Comparison of ENCODE assay signal across 23 mouse cellular contexts in genomic region chr10:89441961-89442360, GRCm38 (mm10). TPM values are rescaled to one million over a fixed set of nuclear protein-coding genes. Genes with fewer than 3 reads are reported as not detected.
DNase-seq lines count a peak whose midpoint lies in the region; ATAC-seq and TF ChIP-seq lines count a peak whose summit lies in the region.
"Had no signal": no experiment of that assay in that cellular context is flagged by ENCODE, and none has a peak within 500 bp of the region (broad histone marks: within the 10 kb centered on the region; RNA-seq: fewer than 3 reads in every experiment).

No protein-coding gene starts in this region.

- peaks cover 6% of the 10 kb centered on the region; the same call in 1 of the 2 replicates for H3K4me1 ChIP-seq in embryonic facial prominence, embryonic 14.5 days (ENCODE audit: control insufficient read depth, insufficient read depth, low read length)
- H3K4me1 ChIP-seq in embryonic facial prominence, embryonic 10.5 days = peaks cover 19% of the 10 kb centered on the region
- H3K4me1 ChIP-seq in hindbrain, postnatal 0 days (ENCODE audit: insufficient read depth, low read length) = peaks cover 2% of the 10 kb centered on the region; the same call in 1 of the 2 replicates
- H3K4me1 ChIP-seq in hindbrain, embryonic 16.5 days (ENCODE audit: control insufficient read depth, insufficient read depth, low read depth, low read length) = peaks cover 6% of the 10 kb centered on the region
- peaks cover 19% of the 10 kb centered on the region for H3K4me1 ChIP-seq in liver, embryonic 16.5 days (ENCODE audit: control insufficient read depth, low read depth, low read length)
- peaks cover 13% of the 10 kb centered on the region for H3K4me1 ChIP-seq in intestine, embryonic 16.5 days (ENCODE audit: control insufficient read depth, insufficient read depth, low read length)

- H3K4me2 ChIP-seq in embryonic facial prominence, embryonic 14.5 days (ENCODE audit: low read depth, low read length) = peak overlapping the region; percentile 89; the same call in 1 of the 2 replicates
- H3K4me2 ChIP-seq in hindbrain, postnatal 0 days (ENCODE audit: low read depth, low read length) = 0 out of 2 replicates have a peak overlapping the region, but pooled peaks have one; percentile 99
- H3K4me2 ChIP-seq in hindbrain, embryonic 16.5 days (ENCODE audit: low read length) = no peak overlapping the region
- peak overlapping the region; percentile 89 for H3K4me2 ChIP-seq in liver, embryonic 16.5 days (ENCODE audit: low read depth, low read length)
- H3K4me2 ChIP-seq in intestine, embryonic 16.5 days (ENCODE audit: low read depth, low read length) = no peak overlapping the region

- H3K27ac ChIP-seq in embryonic facial prominence, embryonic 14.5 days (replicated peaks; ENCODE audit: low read depth, low read length) = no peak overlapping the region
- no peak overlapping the region for H3K27ac ChIP-seq in embryonic facial prominence, embryonic 10.5 days (replicated peaks)
- H3K27ac ChIP-seq in hindbrain, postnatal 0 days = no peak overlapping the region
- no peak overlapping the region for H3K27ac ChIP-seq in hindbrain, embryonic 16.5 days (ENCODE audit: low read depth, low read length)
- H3K27ac ChIP-seq in liver, embryonic 16.5 days (ENCODE audit: low read length) = no peak overlapping the region
- no peak overlapping the region for H3K27ac ChIP-seq in intestine, embryonic 16.5 days (ENCODE audit: low read length)
- H3K27ac ChIP-seq: embryonic facial prominence, embryonic 13.5 days; forebrain, embryonic 10.5 days; hindbrain, embryonic 12.5 days; intestine, embryonic 15.5 days; midbrain, embryonic 13.5 days had no signal

- ATAC-seq in embryonic facial prominence, embryonic 14.5 days (ENCODE audit: low read depth) = no peak
- no peak for ATAC-seq in hindbrain, postnatal 0 days
- ATAC-seq in hindbrain, embryonic 16.5 days = no peak
- ATAC-seq in liver, embryonic 16.5 days (ENCODE audit: low read depth) = no peak
- ATAC-seq in intestine, embryonic 16.5 days = no peak
- ATAC-seq: forebrain, postnatal 0 days; intestine, embryonic 15.5 days; midbrain, embryonic 13.5 days had no signal

- DNase-seq in embryonic facial prominence, embryonic 14.5 days (ENCODE audit: low spot score) = no peak
- DNase-seq in embryonic facial prominence, embryonic 10.5 days (ENCODE audit: low spot score) = no peak
- DNase-seq in hindbrain, postnatal 0 days (ENCODE audit: low spot score) = no peak
- peak; percentile 16 for DNase-seq in CD4-positive helper T cell, adult 2 months (ENCODE audit: low read depth, low spot score)
- DNase-seq in ovary, postnatal 10 days (ENCODE audit: low spot score) = no peak
- DNase-seq: adrenal gland, adult 8-10 months; cerebellum, adult 9-11 months; forebrain, postnatal 0 days; lung, adult 2 months; lung, postnatal 4 days; right cerebral cortex, postnatal 14 days; spleen, adult 18-20 months; thymus, postnatal 4 days had no signal

- H3K9ac ChIP-seq in embryonic facial prominence, embryonic 14.5 days (ENCODE audit: low read depth, low read length) = no peak overlapping the region
- H3K9ac ChIP-seq in hindbrain, postnatal 0 days (replicated peaks; ENCODE audit: low read length) = no peak overlapping the region
- H3K9ac ChIP-seq in hindbrain, embryonic 16.5 days (ENCODE audit: low read depth, low read length) = no peak overlapping the region
- no peak overlapping the region for H3K9ac ChIP-seq in liver, embryonic 16.5 days (ENCODE audit: low read depth, low read length)
- H3K9ac ChIP-seq in intestine, embryonic 16.5 days (ENCODE audit: low read depth, low read length) = no peak overlapping the region
- H3K9ac ChIP-seq: forebrain, postnatal 0 days; hindbrain, embryonic 12.5 days; intestine, embryonic 15.5 days had no signal

- H3K4me3 ChIP-seq in embryonic facial prominence, embryonic 14.5 days (ENCODE audit: low read depth, low read length) = no peak overlapping the region
- H3K4me3 ChIP-seq in embryonic facial prominence, embryonic 10.5 days = no peak overlapping the region
- H3K4me3 ChIP-seq in hindbrain, postnatal 0 days (ENCODE audit: low read length) = no peak overlapping the region
- H3K4me3 ChIP-seq in hindbrain, embryonic 16.5 days (ENCODE audit: low read length) = no peak overlapping the region
- H3K4me3 ChIP-seq in liver, embryonic 16.5 days (ENCODE audit: low read depth, low read length) = peak overlapping the region; percentile 89; the same call in 1 of the 2 replicates
- no peak overlapping the region for H3K4me3 ChIP-seq in intestine, embryonic 16.5 days (ENCODE audit: low read length)

- WGBS in embryonic facial prominence, embryonic 14.5 days = 97% methylated on average over 3 of the region's 3 CpGs
- WGBS in embryonic facial prominence, embryonic 10.5 days = 95% methylated on average over 3 of the region's 3 CpGs
- WGBS in hindbrain, postnatal 0 days = 98% methylated on average over 3 of the region's 3 CpGs
- WGBS in hindbrain, embryonic 16.5 days = 94% methylated on average over 3 of the region's 3 CpGs
- WGBS in liver, embryonic 16.5 days (ENCODE audit: insufficient replicate concordance) = 84% methylated on average over 3 of the region's 3 CpGs
- WGBS in intestine, embryonic 16.5 days = 90% methylated on average over 3 of the region's 3 CpGs

- H3K9me3 ChIP-seq in embryonic facial prominence, embryonic 14.5 days (ENCODE audit: control insufficient read depth, low read length) = no peaks in the 10 kb centered on the region
- H3K9me3 ChIP-seq in embryonic facial prominence, embryonic 10.5 days = no peaks in the 10 kb centered on the region
- H3K9me3 ChIP-seq in hindbrain, postnatal 0 days (ENCODE audit: low read length) = no peaks in the 10 kb centered on the region
- no peaks in the 10 kb centered on the region for H3K9me3 ChIP-seq in hindbrain, embryonic 16.5 days (ENCODE audit: control insufficient read depth, low read length)
- H3K9me3 ChIP-seq in liver, embryonic 16.5 days (replicated peaks; ENCODE audit: control insufficient read depth, low read length) = no peaks in the 10 kb centered on the region
- no peaks in the 10 kb centered on the region for H3K9me3 ChIP-seq in intestine, embryonic 16.5 days (ENCODE audit: control insufficient read depth, low read length)
- H3K9me3 ChIP-seq: embryonic facial prominence, embryonic 13.5 days; heart, embryonic 12.5 days; hindbrain, embryonic 12.5 days; intestine, embryonic 15.5 days; midbrain, embryonic 13.5 days had no signal

- no peak for TF ChIP-seq CTCF in hindbrain, postnatal 0 days (IDR thresholded peaks at IDR 0.05; ENCODE audit: low read depth)

- no peaks in the 10 kb centered on the region for H3K27me3 ChIP-seq in embryonic facial prominence, embryonic 14.5 days (replicated peaks; ENCODE audit: control insufficient read depth, insufficient read depth, low read length)
- H3K27me3 ChIP-seq in embryonic facial prominence, embryonic 10.5 days (replicated peaks; ENCODE audit: low read depth, poor library complexity, severe bottlenecking) = peaks cover 34% of the 10 kb centered on the region
- H3K27me3 ChIP-seq in hindbrain, postnatal 0 days (ENCODE audit: insufficient read depth, low read length) = no peaks in the 10 kb centered on the region
- H3K27me3 ChIP-seq in hindbrain, embryonic 16.5 days (replicated peaks; ENCODE audit: control insufficient read depth, insufficient read depth, low read length) = peaks cover 6% of the 10 kb centered on the region; the same call in 1 of the 2 replicates
- no peaks in the 10 kb centered on the region for H3K27me3 ChIP-seq in liver, embryonic 16.5 days (ENCODE audit: control insufficient read depth, insufficient read depth, low read depth, low read length)
- H3K27me3 ChIP-seq in intestine, embryonic 16.5 days (replicated peaks; ENCODE audit: control insufficient read depth, insufficient read depth, low read length) = no peaks in the 10 kb centered on the region
- H3K27me3 ChIP-seq: embryonic facial prominence, embryonic 13.5 days; heart, embryonic 12.5 days; intestine, embryonic 15.5 days; Patski had no signal

- H3K36me3 ChIP-seq in embryonic facial prominence, embryonic 14.5 days (ENCODE audit: control insufficient read depth, insufficient read depth, low read length) = 0 out of 2 replicates have a peak, but pooled peaks cover 8% of the 10 kb centered on the region
- peaks cover 19% of the 10 kb centered on the region for H3K36me3 ChIP-seq in embryonic facial prominence, embryonic 10.5 days (replicated peaks)
- no peaks in the 10 kb centered on the region for H3K36me3 ChIP-seq in hindbrain, postnatal 0 days (ENCODE audit: insufficient read depth, low read length)
- H3K36me3 ChIP-seq in hindbrain, embryonic 16.5 days (ENCODE audit: control insufficient read depth, insufficient read depth, low read length) = no peaks in the 10 kb centered on the region
- H3K36me3 ChIP-seq in liver, embryonic 16.5 days (ENCODE audit: control insufficient read depth, insufficient read depth) = peaks cover 6% of the 10 kb centered on the region; the same call in 1 of the 2 replicates
- 0 out of 2 replicates have a peak, but pooled peaks cover 3% of the 10 kb centered on the region for H3K36me3 ChIP-seq in intestine, embryonic 16.5 days (ENCODE audit: control insufficient read depth, insufficient read depth, low read length)
- H3K36me3 ChIP-seq: hindbrain, embryonic 12.5 days; intestine, embryonic 15.5 days; midbrain, embryonic 13.5 days had no signal

RNA-seq across cellular contexts. Expression of gene Gas2l3, which starts 1.8 kb away (rescaled TPM):
- 11.1 and 14.4 TPM in 2 replicates for polyA plus RNA-seq in embryonic facial prominence, embryonic 14.5 days (2014; fragmentation: Nextera tagmentation; extraction: Ambion mirVana)
- 14.2 and 16.8 TPM in 2 replicates for polyA plus RNA-seq in embryonic facial prominence, embryonic 10.5 days (2016; fragmentation: Nextera tagmentation; extraction: Ambion mirVana)
- total RNA-seq in hindbrain, postnatal 0 days (2014; rRNA removed) = 11.7 and 17.8 TPM in 2 replicates
- polyA plus RNA-seq in hindbrain, postnatal 0 days (2015; fragmentation: Nextera tagmentation; extraction: Ambion mirVana) = 5.5 and 6.6 TPM in 2 replicates
- polyA plus RNA-seq in hindbrain, embryonic 16.5 days (2015; fragmentation: Nextera tagmentation; extraction: Ambion mirVana) = 5.4 and 6.2 TPM in 2 replicates
- 4.4 and 5.1 TPM in 2 replicates for polyA plus RNA-seq in liver, embryonic 16.5 days (2015; fragmentation: Nextera tagmentation; extraction: Ambion mirVana)
- 13.1 and 13.6 TPM in 2 replicates for polyA plus RNA-seq in intestine, embryonic 16.5 days (2015; fragmentation: Nextera tagmentation; extraction: Ambion mirVana)

Comparison
In these comparisons a context has a peak if more than half of its experiments do, and no peak if none do; other contexts are left out.
1. H3K4me2 ChIP-seq: peak in embryonic facial prominence, embryonic 14.5 days (single experiment), hindbrain, postnatal 0 days (single experiment) and liver, embryonic 16.5 days (single experiment); none in hindbrain, embryonic 16.5 days (single experiment) and intestine, embryonic 16.5 days (single experiment).